Mouse (Mus musculus): ENCODE measurements at regions not wholly inside any gene's neighbourhood (a gene's known extent, or its start where the extent isn't known, plus 50 kb on each side); places are given as distances from the start of the nearest gene placed in this dataset.
"Not testable (repeated sequence)": the region's sequence is repeated elsewhere in the genome, so short reads cannot be mapped to it uniquely, and the experiment has no call there.

DNA sequence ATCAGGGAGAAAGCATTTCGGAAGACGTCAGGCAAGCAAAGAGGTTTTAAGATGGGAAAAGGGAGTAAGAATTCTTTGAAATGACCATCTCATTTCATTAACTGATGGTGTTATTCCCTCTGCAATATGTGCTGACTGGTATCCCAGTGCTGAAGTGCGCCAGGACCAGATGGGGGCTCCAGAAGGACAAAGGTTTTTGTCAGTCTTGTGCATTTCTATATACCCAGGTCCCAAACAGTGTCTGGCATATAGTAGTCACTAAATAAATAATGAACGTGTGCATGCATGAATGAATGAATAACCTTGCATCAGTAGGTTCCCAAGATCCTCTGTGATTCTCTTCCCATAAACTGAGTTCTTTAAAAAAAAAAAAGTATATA lies 119.3 kb upstream of the Creb1 start:
- H3K27me3 ChIP-seq (ENCODE audit: control insufficient read depth, insufficient read depth, low read length) = no peaks in the 10 kb centered on the region
- TF ChIP-seq CTCF (IDR thresholded peaks at IDR 0.05; ENCODE audit: low read depth, low read length) (no peak), POLR2A (IDR thresholded peaks at IDR 0.05; ENCODE audit: extremely low read depth, insufficient read depth, low read length) (no peak)
- 82% methylated on average over 4 of the region's 4 CpGs for WGBS
- no peak overlapping the region for H3K4me3 ChIP-seq (ENCODE audit: insufficient read depth, low read depth, low read length)
- H3K9ac ChIP-seq (ENCODE audit: low read depth, low read length) = no peak overlapping the region
- H3K27ac ChIP-seq (replicated peaks; ENCODE audit: insufficient read depth, low read depth, low read length) = no peak overlapping the region
- no peaks in the 10 kb centered on the region for H3K79me2 ChIP-seq (ENCODE audit: control insufficient read depth, insufficient read depth, low read length)
- H3K36me3 ChIP-seq (ENCODE audit: control insufficient read depth, insufficient read depth, low read length) = no peaks in the 10 kb centered on the region
- H3K4me1 ChIP-seq (ENCODE audit: control insufficient read depth, insufficient read depth, low read length) = no peaks in the 10 kb centered on the region
- no peak for DNase-seq (ENCODE audit: extremely low read depth, low read depth, low spot score)

DNA sequence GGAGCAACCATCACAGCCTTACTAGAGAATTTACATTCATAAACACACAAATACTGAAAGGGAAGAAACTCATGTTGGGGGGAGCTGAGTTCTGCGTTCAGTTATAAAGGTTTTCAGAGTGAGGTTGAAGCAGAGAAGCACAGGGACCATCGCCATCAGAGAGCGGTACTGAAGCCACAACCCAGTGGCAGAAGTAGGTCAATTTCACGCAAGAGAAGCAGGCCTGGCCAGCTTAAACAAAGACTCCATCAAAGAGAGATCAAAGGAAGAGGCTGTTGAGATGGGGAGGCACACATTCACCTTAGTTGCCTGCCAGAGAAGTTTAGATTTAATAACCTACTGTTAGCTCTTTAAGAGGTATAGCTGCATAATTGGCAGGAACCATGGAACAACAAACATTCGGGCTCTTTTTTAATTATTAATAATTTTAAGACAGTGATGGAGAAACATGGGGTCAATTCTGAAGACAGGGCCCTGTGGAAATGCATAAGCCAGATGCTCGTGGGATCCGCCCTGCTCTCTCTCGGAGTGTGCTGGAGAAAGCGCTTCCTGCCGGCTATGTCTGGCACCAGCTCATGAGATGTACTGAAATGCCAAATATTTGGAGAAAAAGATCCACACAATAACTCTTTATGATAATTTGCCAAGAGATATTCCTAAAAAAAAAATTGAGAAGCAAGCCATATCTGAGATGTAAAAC lies 119.8 kb upstream of the Creb1 start:
- Histone ChIP-seq H3K27ac (replicated peaks; ENCODE audit: insufficient read depth, low read depth, low read length) (no peak overlapping the region), H3K9ac (ENCODE audit: low read depth, low read length) (no peak overlapping the region), H3K4me3 (ENCODE audit: insufficient read depth, low read depth, low read length) (no peak overlapping the region), H3K27me3 (ENCODE audit: control insufficient read depth, insufficient read depth, low read length) (no peaks in the 10 kb centered on the region), H3K36me3 (ENCODE audit: control insufficient read depth, insufficient read depth, low read length) (no peaks in the 10 kb centered on the region), H3K4me1 (ENCODE audit: control insufficient read depth, insufficient read depth, low read length) (no peaks in the 10 kb centered on the region), H3K79me2 (ENCODE audit: control insufficient read depth, insufficient read depth, low read length) (no peaks in the 10 kb centered on the region)
- TF ChIP-seq POLR2A (IDR thresholded peaks at IDR 0.05; ENCODE audit: extremely low read depth, insufficient read depth, low read length) = no peak
- DNase-seq (ENCODE audit: extremely low read depth, low read depth, low spot score) = no peak
- 82% methylated on average over 10 of the region's 10 CpGs for WGBS

DNA sequence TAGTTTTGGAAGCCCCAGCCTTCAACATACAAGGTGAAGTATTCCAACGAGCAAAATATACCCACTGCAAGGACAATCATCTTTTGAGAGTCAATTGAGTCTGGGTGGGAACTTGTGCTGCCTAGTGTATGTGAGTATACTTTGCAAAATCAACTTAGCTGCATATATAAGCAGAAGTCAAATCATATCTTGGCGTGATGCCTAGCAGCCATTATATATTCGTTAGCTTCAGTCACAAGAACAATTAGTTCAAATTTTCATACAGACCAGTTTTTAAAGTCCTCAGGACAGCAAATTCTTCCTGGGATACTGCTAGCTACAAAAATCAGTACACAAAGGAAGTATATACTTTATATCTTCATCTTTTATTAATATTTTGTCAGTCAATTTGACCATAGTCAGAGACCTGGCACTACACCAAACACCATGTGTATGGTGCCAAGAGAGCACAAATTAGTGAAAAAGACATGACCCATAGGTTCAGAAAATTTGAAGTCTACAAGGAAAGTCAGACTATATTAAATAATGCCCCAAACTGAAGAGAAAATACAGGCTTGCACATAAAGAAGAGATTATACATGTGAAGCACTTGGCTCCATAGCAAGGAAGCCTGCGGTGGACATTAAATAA lies 120.5 kb upstream of the Creb1 start:
- WGBS = 91% methylated on average over 4 of the region's 4 CpGs
- Histone ChIP-seq H3K27ac (replicated peaks; ENCODE audit: insufficient read depth, low read depth, low read length) (no peak overlapping the region), H3K36me3 (ENCODE audit: control insufficient read depth, insufficient read depth, low read length) (no peaks in the 10 kb centered on the region), H3K79me2 (ENCODE audit: control insufficient read depth, insufficient read depth, low read length) (no peaks in the 10 kb centered on the region), H3K4me3 (ENCODE audit: insufficient read depth, low read depth, low read length) (no peak overlapping the region), H3K4me1 (ENCODE audit: control insufficient read depth, insufficient read depth, low read length) (no peaks in the 10 kb centered on the region), H3K9ac (ENCODE audit: low read depth, low read length) (no peak overlapping the region), H3K27me3 (ENCODE audit: control insufficient read depth, insufficient read depth, low read length) (no peaks in the 10 kb centered on the region)
- no peak for TF ChIP-seq POLR2A (IDR thresholded peaks at IDR 0.05; ENCODE audit: extremely low read depth, insufficient read depth, low read length)
- TF ChIP-seq CTCF (IDR thresholded peaks at IDR 0.05; ENCODE audit: low read depth, low read length) = no peak
- DNase-seq (ENCODE audit: extremely low read depth, low read depth, low spot score) = no peak

DNA sequence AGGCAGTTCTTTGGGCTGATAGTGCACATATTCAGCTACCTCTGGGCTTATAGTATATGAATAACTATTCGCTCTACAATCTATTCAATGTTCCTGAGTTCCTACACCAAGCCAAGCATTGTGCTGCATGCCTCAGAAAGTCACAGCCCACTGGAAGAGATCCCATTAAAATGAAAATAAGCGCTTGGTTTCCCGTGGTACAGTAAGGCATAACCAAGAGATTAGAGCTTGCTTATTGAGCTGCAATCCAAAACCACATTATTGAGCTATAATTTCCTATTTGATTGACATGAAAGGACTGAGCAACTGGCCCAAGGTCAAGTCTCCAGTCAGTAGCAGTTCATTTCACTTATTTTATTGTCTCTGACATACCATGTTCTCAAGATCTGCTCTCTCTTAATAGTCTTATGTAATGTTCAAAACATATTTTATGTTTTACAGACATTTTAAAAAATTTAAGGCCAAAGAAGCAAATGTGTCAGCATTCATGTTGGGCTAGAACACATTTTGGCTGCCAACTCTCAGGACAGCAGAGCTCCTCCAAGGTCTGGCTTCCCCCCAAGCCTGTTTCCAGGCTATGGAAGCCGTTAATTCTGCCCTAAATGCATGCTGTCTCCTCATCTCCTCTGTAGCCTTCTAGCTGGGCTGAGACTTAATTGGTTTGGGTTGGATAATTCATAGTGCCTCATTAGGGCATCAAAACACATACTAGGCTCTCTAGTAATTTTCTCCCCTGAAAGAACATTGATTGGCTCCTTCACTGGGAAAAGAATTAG lies 123.5 kb upstream of the Creb1 start:
- DNase-seq (ENCODE audit: extremely low read depth, low read depth, low spot score) = no peak
- Histone ChIP-seq H3K27me3 (ENCODE audit: control insufficient read depth, insufficient read depth, low read length) (no peaks in the 10 kb centered on the region), H3K4me3 (ENCODE audit: insufficient read depth, low read depth, low read length) (no peak overlapping the region), H3K9ac (ENCODE audit: low read depth, low read length) (no peak overlapping the region), H3K4me1 (ENCODE audit: control insufficient read depth, insufficient read depth, low read length) (no peaks in the 10 kb centered on the region), H3K27ac (replicated peaks; ENCODE audit: insufficient read depth, low read depth, low read length) (no peak overlapping the region), H3K79me2 (ENCODE audit: control insufficient read depth, insufficient read depth, low read length) (no peaks in the 10 kb centered on the region), H3K36me3 (ENCODE audit: control insufficient read depth, insufficient read depth, low read length) (no peaks in the 10 kb centered on the region)
- TF ChIP-seq CTCF (IDR thresholded peaks at IDR 0.05; ENCODE audit: low read depth, low read length) (no peak), POLR2A (IDR thresholded peaks at IDR 0.05; ENCODE audit: extremely low read depth, insufficient read depth, low read length) (no peak)
- 81% methylated on average over 4 of the region's 4 CpGs for WGBS

DNA sequence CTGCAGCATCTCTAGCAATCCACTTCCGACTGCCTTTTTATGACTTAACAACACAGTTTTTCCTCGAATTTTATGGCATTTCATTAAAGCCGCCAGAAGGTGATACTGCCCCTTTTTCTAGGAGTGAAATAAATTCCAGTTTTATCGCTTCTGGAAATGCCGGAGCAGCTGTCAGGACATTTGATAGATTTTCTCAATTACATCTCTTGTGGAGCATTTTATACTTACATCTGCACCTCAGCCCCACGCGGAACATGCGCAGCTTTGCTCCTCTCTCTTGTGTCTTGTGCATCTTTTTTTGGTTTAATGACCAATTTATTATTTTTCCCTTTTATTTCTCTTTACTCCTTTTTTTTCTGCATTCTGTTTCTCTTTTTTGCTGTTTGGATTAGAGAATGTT lies 140.9 kb upstream of the Creb1 start:
- Histone ChIP-seq H3K4me3 (ENCODE audit: insufficient read depth, low read depth, low read length) (no peak overlapping the region), H3K27ac (replicated peaks; ENCODE audit: insufficient read depth, low read depth, low read length) (no peak overlapping the region), H3K9ac (ENCODE audit: low read depth, low read length) (no peak overlapping the region), H3K27me3 (ENCODE audit: control insufficient read depth, insufficient read depth, low read length) (no peaks in the 10 kb centered on the region), H3K79me2 (ENCODE audit: control insufficient read depth, insufficient read depth, low read length) (no peaks in the 10 kb centered on the region), H3K36me3 (ENCODE audit: control insufficient read depth, insufficient read depth, low read length) (no peaks in the 10 kb centered on the region), H3K4me1 (ENCODE audit: control insufficient read depth, insufficient read depth, low read length) (no peaks in the 10 kb centered on the region)
- TF ChIP-seq CTCF (IDR thresholded peaks at IDR 0.05; ENCODE audit: low read depth, low read length) (no peak), POLR2A (IDR thresholded peaks at IDR 0.05; ENCODE audit: extremely low read depth, insufficient read depth, low read length) (no peak)
- no peak for DNase-seq (ENCODE audit: extremely low read depth, low read depth, low spot score)
- 86% methylated on average over 8 of the region's 8 CpGs for WGBS

DNA sequence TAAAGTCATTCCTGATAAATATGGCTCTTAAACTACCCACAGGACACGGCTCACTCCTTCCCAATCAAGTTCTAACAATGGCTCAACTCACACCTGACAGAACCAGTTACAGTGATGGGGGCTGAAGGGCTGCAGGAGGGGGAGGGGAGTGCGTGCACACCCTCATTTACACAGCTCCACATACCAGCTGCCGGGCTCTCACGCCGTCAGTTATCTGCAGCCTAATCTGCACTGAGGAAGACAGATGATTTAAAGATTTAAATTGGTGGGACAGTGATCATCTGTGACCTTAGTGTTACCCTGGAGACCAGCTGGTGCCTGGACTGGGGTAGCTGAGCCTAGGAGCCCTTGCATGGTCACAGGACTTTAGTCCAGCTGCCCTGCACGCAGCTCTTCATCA lies 151.2 kb upstream of the Creb1 start:
- H3K36me3 ChIP-seq (ENCODE audit: control insufficient read depth, insufficient read depth, low read length) = no peaks in the 10 kb centered on the region
- no peak for DNase-seq (ENCODE audit: extremely low read depth, low read depth, low spot score)
- no peak overlapping the region for H3K27ac ChIP-seq (replicated peaks; ENCODE audit: insufficient read depth, low read depth, low read length)
- no peak for TF ChIP-seq CTCF (IDR thresholded peaks at IDR 0.05; ENCODE audit: low read depth, low read length)
- no peak for TF ChIP-seq POLR2A (IDR thresholded peaks at IDR 0.05; ENCODE audit: extremely low read depth, insufficient read depth, low read length)
- H3K4me3 ChIP-seq (ENCODE audit: insufficient read depth, low read depth, low read length) = no peak overlapping the region
- H3K4me1 ChIP-seq (ENCODE audit: control insufficient read depth, insufficient read depth, low read length) = no peaks in the 10 kb centered on the region
- no peaks in the 10 kb centered on the region for H3K79me2 ChIP-seq (ENCODE audit: control insufficient read depth, insufficient read depth, low read length)
- no peaks in the 10 kb centered on the region for H3K27me3 ChIP-seq (ENCODE audit: control insufficient read depth, insufficient read depth, low read length)
- H3K9ac ChIP-seq (ENCODE audit: low read depth, low read length) = no peak overlapping the region
- WGBS = 45% methylated on average over 6 of the region's 6 CpGs

DNA sequence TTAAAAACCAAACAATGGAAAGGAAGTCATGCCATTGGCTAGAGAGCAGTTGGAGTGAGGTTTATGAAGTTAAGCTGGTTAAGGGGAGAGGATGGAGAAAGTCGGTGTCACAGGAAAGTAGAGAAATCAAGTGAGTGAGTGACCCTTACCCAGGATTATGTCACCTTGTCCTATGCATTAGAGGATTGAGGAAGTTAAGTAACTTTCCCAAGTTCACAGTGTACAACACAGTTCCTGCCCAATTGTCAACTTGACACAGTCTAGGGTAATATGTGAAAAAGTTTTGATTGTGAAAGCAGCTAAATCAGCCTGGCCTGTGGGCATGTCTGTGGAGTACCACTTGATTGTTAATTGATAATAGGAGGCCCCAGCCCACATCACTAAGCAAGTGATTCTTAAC lies 156.0 kb upstream of the Creb1 start:
- not testable (repeated sequence) for H3K27me3 ChIP-seq (ENCODE audit: control insufficient read depth, insufficient read depth, low read length); H3K27ac ChIP-seq (replicated peaks; ENCODE audit: insufficient read depth, low read depth, low read length); H3K4me1 ChIP-seq (ENCODE audit: control insufficient read depth, insufficient read depth, low read length); H3K4me3 ChIP-seq (ENCODE audit: insufficient read depth, low read depth, low read length); H3K79me2 ChIP-seq (ENCODE audit: control insufficient read depth, insufficient read depth, low read length); H3K36me3 ChIP-seq (ENCODE audit: control insufficient read depth, insufficient read depth, low read length); H3K9ac ChIP-seq (ENCODE audit: low read depth, low read length)
- DNase-seq (ENCODE audit: extremely low read depth, low read depth, low spot score) = peak; percentile 21
- 82% methylated on average over 1 of the region's 1 CpGs for WGBS

Measured in liver, adult 2 months (tissue).